Mouse (Mus musculus): ENCODE results near the gene Tfb2m. TPM values are rescaled to one million over a fixed set of nuclear protein-coding genes. Genes with fewer than 3 reads are reported as not detected.

Gene Tfb2m
- total RNA-seq, 1 experiment from 2014 or later = 57.9 TPM

Other genes starting within 250 kb of the Tfb2m start
- 39.5 and 58.7 TPM in 2 replicates for gene Smyd3, start 28.2 kb downstream of the Tfb2m start, total RNA-seq (2017)
- 17.1 and 17.9 TPM in 2 replicates for gene Cnst, start 103 bp upstream of the Tfb2m start, total RNA-seq (2017)
- gene Sccpdh, start 121.9 kb upstream of the Tfb2m start, total RNA-seq (2017) = 39.8 and 46.7 TPM in 2 replicates
- gene Kif28, start 199.0 kb upstream of the Tfb2m start, total RNA-seq (2017) = not detected in 2 replicates